Mouse (Mus musculus): ENCODE results near the gene Ttc28. TPM values are rescaled to one million over a fixed set of nuclear protein-coding genes. Genes with fewer than 3 reads are reported as not detected.
"Not testable (repeated sequence)": the region's sequence is repeated elsewhere in the genome, so short reads cannot be mapped to it uniquely, and the experiment has no call there.

Ttc28 gene
- polyA plus RNA-seq (2015; fragmentation: Nextera tagmentation; extraction: Ambion mirVana), result 18.3 and 18.8 TPM in 2 replicates

GRCm38 (mm10) chr5:110879584-110880374, at the start of gene Ttc28:
TSS of gene Ttc28 (plus strand) at chr5:110879803.
- Histone ChIP-seq H3K27ac (replicated peaks) (peak within 1 kb of the TSS; percentile 87), H3K27me3 (replicated peaks) (no peaks in the 10 kb centered on the region), H3K4me3 (replicated peaks) (peak within 1 kb of the TSS; percentile 83), H3K4me1 (peaks cover 14% of the 10 kb centered on the region), H3K36me3 (no peaks in the 10 kb centered on the region), H3K4me2 (peak within 1 kb of the TSS; percentile 88), H3K9me3 (replicated peaks) (no peaks in the 10 kb centered on the region), H3K9ac (replicated peaks) (peak within 1 kb of the TSS; percentile 81)
- peak; percentile 90 for ATAC-seq (ENCODE audit: low FRiP score)
- WGBS, result under 1% methylated on average over 95 of the region's 101 CpGs

GRCm38 (mm10) chr5:110831036-110831720, 48.4 kb upstream of the Ttc28 start:
- H3K9me3 ChIP-seq (replicated peaks), result no peaks in the 10 kb centered on the region
- no peak overlapping the region for H3K27ac ChIP-seq (replicated peaks)
- no peaks in the 10 kb centered on the region for H3K27me3 ChIP-seq (replicated peaks)
- no peak for ATAC-seq (ENCODE audit: low FRiP score)
- no peak overlapping the region for H3K4me3 ChIP-seq (replicated peaks)
- no peak overlapping the region for H3K4me2 ChIP-seq
- peaks cover 1% of the 10 kb centered on the region; the same call in 1 of the 2 replicates for H3K4me1 ChIP-seq
- H3K36me3 ChIP-seq, result no peaks in the 10 kb centered on the region
- WGBS, result 94% methylated on average over 5 of the region's 5 CpGs
- no peak overlapping the region for H3K9ac ChIP-seq (replicated peaks)

DNA sequence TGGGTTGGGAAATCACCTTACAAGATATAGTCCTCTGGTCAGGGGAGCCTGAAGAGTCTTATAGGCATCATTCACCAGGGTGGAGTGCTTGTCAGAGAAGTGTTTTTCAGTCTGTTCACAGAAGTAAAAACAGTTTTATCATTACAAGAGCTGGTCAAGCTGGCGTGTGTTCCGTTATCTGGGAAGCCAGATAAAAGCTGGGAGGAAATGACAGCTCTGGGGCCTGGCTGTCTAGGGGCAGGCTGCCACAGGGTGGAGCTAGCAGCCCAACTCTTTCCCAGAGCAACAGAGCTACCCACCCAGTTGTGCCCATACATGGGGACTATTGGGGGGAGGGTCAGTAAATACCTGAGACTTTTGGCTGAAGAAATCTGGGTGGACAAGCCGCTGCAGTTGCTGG, 43.6 kb upstream of the Ttc28 start:
- H3K4me1 ChIP-seq, result peaks cover 20% of the 10 kb centered on the region
- H3K4me3 ChIP-seq (replicated peaks), result no peak overlapping the region
- no peak overlapping the region for H3K4me2 ChIP-seq
- no peaks in the 10 kb centered on the region for H3K36me3 ChIP-seq
- no peak for ATAC-seq (ENCODE audit: low FRiP score)
- WGBS, result 35% methylated on average over 3 of the region's 3 CpGs
- H3K27ac ChIP-seq (replicated peaks), result no peak overlapping the region
- H3K9ac ChIP-seq (replicated peaks), result no peak overlapping the region
- no peaks in the 10 kb centered on the region for H3K9me3 ChIP-seq (replicated peaks)
- H3K27me3 ChIP-seq (replicated peaks), result no peaks in the 10 kb centered on the region

DNA sequence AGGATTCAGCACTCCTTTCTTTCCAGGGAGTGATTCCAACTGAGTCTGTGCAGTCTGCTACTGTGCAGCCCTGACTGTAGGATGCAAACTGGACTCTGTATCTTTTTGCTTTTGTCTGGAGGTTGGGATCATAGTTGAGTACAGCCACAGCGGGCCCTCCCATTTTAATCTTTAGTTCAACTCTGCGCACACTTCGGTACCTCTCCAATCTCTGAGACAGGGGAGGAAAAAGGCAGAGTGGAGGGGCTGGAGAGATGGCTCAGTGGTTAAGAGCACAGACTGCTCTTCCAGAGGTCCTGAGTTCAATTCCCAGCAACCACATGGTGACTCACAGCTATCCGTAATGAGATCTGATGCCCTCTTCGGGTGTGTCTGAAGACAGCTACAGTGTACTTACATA, 41.6 kb upstream of the Ttc28 start:
- H3K27ac ChIP-seq (replicated peaks), result not testable (repeated sequence)
- WGBS, result 96% methylated on average over 5 of the region's 5 CpGs

DNA sequence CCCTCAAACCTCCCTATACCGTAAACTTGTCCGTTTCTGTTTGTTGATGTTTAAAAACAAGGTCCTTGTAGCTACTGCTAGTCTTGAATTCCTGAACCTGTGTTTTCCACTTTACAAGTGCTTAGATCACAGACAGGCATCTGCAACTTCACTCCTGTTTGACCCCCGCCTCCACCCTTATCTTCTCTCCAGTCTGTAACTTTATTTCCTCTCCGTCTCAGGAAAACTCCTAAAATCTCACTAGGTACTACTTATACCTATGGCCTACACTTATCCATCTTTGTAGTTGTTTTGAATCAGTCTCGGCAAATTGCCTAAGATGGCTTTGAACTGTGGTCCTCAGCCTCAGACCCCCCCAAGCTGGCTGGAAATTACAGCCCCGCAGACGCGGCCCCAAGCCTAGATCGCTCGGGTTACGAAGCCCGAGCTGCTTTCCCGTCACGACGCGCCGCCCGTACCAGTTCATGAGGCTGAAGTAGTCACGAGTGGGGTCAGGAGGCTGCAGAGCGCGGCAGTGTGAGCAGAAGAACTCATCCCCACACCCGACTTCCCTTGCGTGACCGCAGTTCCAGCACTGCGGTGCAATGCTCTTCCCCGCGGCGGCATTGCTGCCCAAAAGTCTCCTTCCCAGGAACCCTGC, 40.4 kb upstream of the Ttc28 start:
- H3K4me1 ChIP-seq, result peaks cover 20% of the 10 kb centered on the region
- peak overlapping the region; percentile 86 for H3K4me3 ChIP-seq (replicated peaks)
- ATAC-seq (ENCODE audit: low FRiP score), result peak; percentile 83
- WGBS, result 8% methylated on average over 28 of the region's 28 CpGs
- peak overlapping the region; percentile 83 for H3K27ac ChIP-seq (replicated peaks)
- H3K36me3 ChIP-seq, result no peaks in the 10 kb centered on the region
- peak overlapping the region; percentile 74 for H3K9ac ChIP-seq (replicated peaks)
- no peaks in the 10 kb centered on the region for H3K27me3 ChIP-seq (replicated peaks)
- H3K4me2 ChIP-seq, result peak overlapping the region; percentile 90
- no peaks in the 10 kb centered on the region for H3K9me3 ChIP-seq (replicated peaks)

More for the DNA sequence above, 41.6 kb upstream of the Ttc28 start:
- H3K9ac ChIP-seq (replicated peaks); H3K27me3 ChIP-seq (replicated peaks); H3K36me3 ChIP-seq; H3K4me3 ChIP-seq (replicated peaks); H3K4me2 ChIP-seq; H3K9me3 ChIP-seq (replicated peaks); ATAC-seq (ENCODE audit: low FRiP score): not testable (repeated sequence)
- peaks cover 20% of the 10 kb centered on the region for H3K4me1 ChIP-seq

DNA sequence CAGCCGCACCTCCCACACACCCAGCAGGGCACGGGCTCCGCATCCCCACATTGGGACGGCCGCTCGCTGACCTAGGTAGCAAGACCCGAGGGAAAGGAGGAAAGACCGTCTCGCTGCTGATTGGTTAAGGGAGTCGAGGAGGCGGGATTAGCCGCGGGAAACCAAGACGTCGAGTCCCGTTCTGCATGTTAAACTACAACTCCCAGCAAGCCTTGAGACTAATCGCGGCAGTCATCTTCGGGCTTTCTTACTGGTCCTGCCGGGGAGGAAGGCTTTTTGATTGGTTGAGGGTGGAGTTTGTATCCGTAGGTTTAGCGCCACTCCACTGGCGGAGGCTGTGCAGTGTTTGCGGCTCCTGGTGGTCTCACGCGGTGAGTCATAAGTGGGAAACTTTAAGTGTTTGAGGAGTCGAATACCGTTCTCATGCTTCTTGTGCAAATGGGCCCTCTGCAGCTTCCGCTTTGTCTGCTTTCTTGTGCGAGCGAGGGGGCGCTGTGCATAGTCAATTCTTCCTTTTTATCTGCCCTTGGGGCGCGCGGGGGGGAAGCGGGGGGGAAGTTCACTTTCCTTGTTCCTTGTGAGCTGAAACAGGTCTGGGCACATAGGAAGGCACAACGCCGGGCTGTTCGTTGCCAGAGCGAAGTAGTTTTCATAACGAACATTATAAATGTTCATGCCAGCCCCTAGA, 39.8 kb upstream of the Ttc28 start, which contains the start of the genes Hscb and Chek2:
TSS of gene Hscb (minus strand) at position 100 of the 688 bp plus-strand sequence.
TSS of gene Chek2 (plus strand) at position 302 of the 688 bp plus-strand sequence.
- Histone ChIP-seq H3K4me1 (peaks cover 20% of the 10 kb centered on the region), H3K36me3 (no peaks in the 10 kb centered on the region), H3K4me3 (replicated peaks) (peak within 1 kb of the TSS; percentile 86), H3K9ac (replicated peaks) (peak within 1 kb of the TSS; percentile 74), H3K4me2 (peak within 1 kb of the TSS; percentile 90), H3K27ac (replicated peaks) (peak within 1 kb of the TSS; percentile 83), H3K27me3 (replicated peaks) (no peaks in the 10 kb centered on the region), H3K9me3 (replicated peaks) (no peaks in the 10 kb centered on the region)
- WGBS, result under 1% methylated on average over 41 of the region's 41 CpGs
- peak; percentile 99 for ATAC-seq (ENCODE audit: low FRiP score)

- H3K4me1 ChIP-seq, result peaks cover 20% of the 10 kb centered on the region
- no peaks in the 10 kb centered on the region for H3K27me3 ChIP-seq (replicated peaks)
- peak overlapping the region; percentile 58; the same call in 1 of the 2 replicates for H3K27ac ChIP-seq (replicated peaks)
- H3K4me2 ChIP-seq, result peak overlapping the region; percentile 90
- no peak for ATAC-seq (ENCODE audit: low FRiP score)
- peak overlapping the region; percentile 86 for H3K4me3 ChIP-seq (replicated peaks)
- no peaks in the 10 kb centered on the region for H3K36me3 ChIP-seq
- H3K9ac ChIP-seq (replicated peaks), result peak overlapping the region; percentile 43
- H3K9me3 ChIP-seq (replicated peaks), result no peaks in the 10 kb centered on the region
- WGBS, result 12% methylated on average over 4 of the region's 4 CpGs
These were observed 39.1 kb upstream of the Ttc28 start for GRCm38 (mm10) chr5:110840465-110840864.

DNA sequence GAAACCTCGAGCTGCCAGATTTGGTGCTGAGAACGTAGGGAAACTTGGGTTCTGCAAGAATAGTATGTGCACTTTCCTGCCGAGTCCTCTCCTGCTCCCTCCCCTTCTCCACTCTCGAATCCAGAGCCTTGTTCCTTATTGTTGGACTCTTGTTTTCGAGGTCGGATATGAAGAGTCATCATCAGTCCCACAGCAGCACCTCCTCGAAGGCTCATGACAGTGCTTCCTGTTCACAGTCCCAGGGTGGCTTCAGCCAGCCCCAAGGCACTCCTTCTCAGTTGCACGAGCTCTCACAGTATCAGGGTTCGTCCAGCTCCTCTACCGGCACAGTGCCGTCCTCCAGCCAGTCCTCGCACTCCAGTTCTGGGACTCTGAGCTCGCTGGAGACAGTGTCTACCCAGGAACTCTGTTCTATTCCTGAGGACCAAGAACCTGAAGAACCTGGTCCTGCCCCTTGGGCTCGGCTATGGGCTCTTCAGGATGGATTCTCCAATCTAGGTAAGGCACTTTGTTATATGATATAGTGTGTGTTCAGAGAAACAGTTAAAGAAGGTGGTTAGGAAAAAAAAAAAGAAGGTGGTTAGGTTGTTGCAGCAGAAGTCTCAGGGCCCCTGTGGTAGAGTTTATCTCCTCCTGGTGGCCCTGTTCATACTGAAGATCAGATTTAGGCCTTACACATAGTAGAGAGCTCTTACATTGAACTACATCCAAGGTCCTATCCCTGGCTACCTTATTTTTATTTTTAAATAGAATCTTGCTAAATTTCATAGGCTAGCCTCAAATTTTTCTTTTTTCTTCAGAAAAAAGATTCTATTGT, 38.3 kb upstream of the Ttc28 start:
- Histone ChIP-seq H3K4me3 (replicated peaks) (no peak overlapping the region), H3K9ac (replicated peaks) (no peak overlapping the region), H3K27me3 (replicated peaks) (no peaks in the 10 kb centered on the region), H3K36me3 (no peaks in the 10 kb centered on the region), H3K27ac (replicated peaks) (no peak overlapping the region), H3K4me2 (no peak overlapping the region), H3K9me3 (replicated peaks) (no peaks in the 10 kb centered on the region), H3K4me1 (peaks cover 18% of the 10 kb centered on the region)
- WGBS, result 95% methylated on average over 14 of the region's 14 CpGs
- no peak for ATAC-seq (ENCODE audit: low FRiP score)

- no peaks in the 10 kb centered on the region for H3K4me1 ChIP-seq
- ATAC-seq (ENCODE audit: low FRiP score), result no peak
- H3K9me3 ChIP-seq (replicated peaks), result no peaks in the 10 kb centered on the region
- H3K4me2 ChIP-seq, result no peak overlapping the region
- no peak overlapping the region for H3K9ac ChIP-seq (replicated peaks)
- WGBS, result 95% methylated on average over 1 of the region's 1 CpGs
- H3K4me3 ChIP-seq (replicated peaks), result no peak overlapping the region
- H3K27me3 ChIP-seq (replicated peaks), result no peaks in the 10 kb centered on the region
- H3K27ac ChIP-seq (replicated peaks), result no peak overlapping the region
- no peaks in the 10 kb centered on the region for H3K36me3 ChIP-seq
These were observed 26.6 kb upstream of the Ttc28 start for GRCm38 (mm10) chr5:110852990-110853389.

GRCm38 (mm10) chr5:110857091-110857490, 22.5 kb upstream of the Ttc28 start:
- H3K4me2 ChIP-seq, result no peak overlapping the region
- H3K4me1 ChIP-seq, result peaks cover 6% of the 10 kb centered on the region; the same call in 1 of the 2 replicates
- no peaks in the 10 kb centered on the region for H3K36me3 ChIP-seq
- H3K27ac ChIP-seq (replicated peaks), result no peak overlapping the region
- no peak overlapping the region for H3K9ac ChIP-seq (replicated peaks)
- ATAC-seq (ENCODE audit: low FRiP score), result no peak
- H3K4me3 ChIP-seq (replicated peaks), result no peak overlapping the region
- H3K27me3 ChIP-seq (replicated peaks), result no peaks in the 10 kb centered on the region
- no peaks in the 10 kb centered on the region for H3K9me3 ChIP-seq (replicated peaks)
- 89% methylated on average over 5 of the region's 5 CpGs for WGBS

All from neural tube, embryonic 15.5 days (tissue).